Mouse (Mus musculus): Measurements from ENCODE around the gene 1700029H14Rik. TPM values are rescaled to one million over a fixed set of nuclear protein-coding genes. Genes with fewer than 3 reads are reported as not detected.
A peak's percentile ranks its signal among the peaks of the same experiment; 100 is the strongest.

The 1700029H14Rik gene
- polyA plus RNA-seq, 1 experiment from 2014 or later, result not detected

- Histone ChIP-seq H3K4me2 (no peak overlapping the region), H3K36me3 (ENCODE audit: insufficient read depth) (peaks cover 32% of the 10 kb centered on the region; the same call in 1 of the 2 replicates), H3K4me3 (ENCODE audit: low read depth, low read length) (no peak overlapping the region), H3K27ac (ENCODE audit: low read depth) (no peak overlapping the region), H3K27me3 (ENCODE audit: insufficient read depth, low read length) (no peaks in the 10 kb centered on the region), H3K4me1 (ENCODE audit: insufficient read depth) (no peaks in the 10 kb centered on the region), H3K9ac (no peak overlapping the region), H3K9me3 (ENCODE audit: low read depth, low read length) (no peaks in the 10 kb centered on the region)
- ATAC-seq (ENCODE audit: insufficient read depth) (no peak), DNase-seq (no peak)
- WGBS, result 60% methylated on average over 6 of the region's 6 CpGs
- no peak for TF ChIP-seq CTCF (IDR thresholded peaks at IDR 0.05; ENCODE audit: low read depth)
Observed at GRCm38 (mm10) chr8:13589071-13589470, 26.8 kb upstream of the 1700029H14Rik start.

GRCm38 (mm10) chr8:13584652-13585051 lies 22.4 kb upstream of the 1700029H14Rik start:
- 55% methylated on average over 8 of the region's 8 CpGs for WGBS
- H3K9me3 ChIP-seq (ENCODE audit: low read depth, low read length), result no peaks in the 10 kb centered on the region
- no peak for TF ChIP-seq CTCF (IDR thresholded peaks at IDR 0.05; ENCODE audit: low read depth)
- H3K36me3 ChIP-seq (ENCODE audit: insufficient read depth), result peaks cover 59% of the 10 kb centered on the region
- DNase-seq, result peak; percentile 59
- H3K27me3 ChIP-seq (ENCODE audit: insufficient read depth, low read length), result no peaks in the 10 kb centered on the region
- ATAC-seq (ENCODE audit: insufficient read depth), result peak; percentile 66; the same call in 1 of the 2 replicates
- H3K4me2 ChIP-seq, result no peak overlapping the region
- H3K9ac ChIP-seq, result no peak overlapping the region
- no peak overlapping the region for H3K27ac ChIP-seq (ENCODE audit: low read depth)
- no peaks in the 10 kb centered on the region for H3K4me1 ChIP-seq (ENCODE audit: insufficient read depth)
- no peak overlapping the region for H3K4me3 ChIP-seq (ENCODE audit: low read depth, low read length)

GRCm38 (mm10) chr8:13577869-13578268 lies 15.6 kb upstream of the 1700029H14Rik start:
- H3K27ac ChIP-seq (ENCODE audit: low read depth), result no peak overlapping the region

GRCm38 (mm10) chr8:13571999-13572398 lies 9.7 kb upstream of the 1700029H14Rik start:
- no peak overlapping the region for H3K4me2 ChIP-seq
- H3K27me3 ChIP-seq (ENCODE audit: insufficient read depth, low read length), result no peaks in the 10 kb centered on the region
- DNase-seq (no peak), ATAC-seq (ENCODE audit: insufficient read depth) (no peak)
- H3K9me3 ChIP-seq (ENCODE audit: low read depth, low read length), result no peaks in the 10 kb centered on the region
- no peak overlapping the region for H3K4me3 ChIP-seq (ENCODE audit: low read depth, low read length)
- no peak overlapping the region for H3K27ac ChIP-seq (ENCODE audit: low read depth)
- no peak for TF ChIP-seq CTCF (IDR thresholded peaks at IDR 0.05; ENCODE audit: low read depth)
- H3K9ac ChIP-seq, result no peak overlapping the region
- H3K36me3 ChIP-seq (ENCODE audit: insufficient read depth), result peaks cover 50% of the 10 kb centered on the region
- H3K4me1 ChIP-seq (ENCODE audit: insufficient read depth), result no peaks in the 10 kb centered on the region
- WGBS, result 88% methylated on average over 11 of the region's 11 CpGs

More at GRCm38 (mm10) chr8:13577869-13578268, 15.6 kb upstream of the 1700029H14Rik start:
- no peak overlapping the region for H3K9ac ChIP-seq
- no peaks in the 10 kb centered on the region for H3K9me3 ChIP-seq (ENCODE audit: low read depth, low read length)
- no peaks in the 10 kb centered on the region for H3K27me3 ChIP-seq (ENCODE audit: insufficient read depth, low read length)
- H3K36me3 ChIP-seq (ENCODE audit: insufficient read depth), result peaks cover 71% of the 10 kb centered on the region
- no peak for TF ChIP-seq CTCF (IDR thresholded peaks at IDR 0.05; ENCODE audit: low read depth)
- DNase-seq (no peak), ATAC-seq (ENCODE audit: insufficient read depth) (no peak)
- H3K4me1 ChIP-seq (ENCODE audit: insufficient read depth), result no peaks in the 10 kb centered on the region
- no peak overlapping the region for H3K4me2 ChIP-seq
- WGBS, result 86% methylated on average over 6 of the region's 6 CpGs
- no peak overlapping the region for H3K4me3 ChIP-seq (ENCODE audit: low read depth, low read length)

GRCm38 (mm10) chr8:13557526-13557925 lies 4.7 kb downstream of the 1700029H14Rik start:
- no peak for TF ChIP-seq CTCF (IDR thresholded peaks at IDR 0.05; ENCODE audit: low read depth)
- no peak for ATAC-seq (ENCODE audit: insufficient read depth)
- Histone ChIP-seq H3K9ac (no peak overlapping the region), H3K4me2 (no peak overlapping the region), H3K9me3 (ENCODE audit: low read depth, low read length) (no peaks in the 10 kb centered on the region), H3K27me3 (ENCODE audit: insufficient read depth, low read length) (no peaks in the 10 kb centered on the region), H3K4me3 (ENCODE audit: low read depth, low read length) (no peak overlapping the region), H3K4me1 (ENCODE audit: insufficient read depth) (no peaks in the 10 kb centered on the region), H3K27ac (ENCODE audit: low read depth) (no peak overlapping the region), H3K36me3 (ENCODE audit: insufficient read depth) (no peaks in the 10 kb centered on the region)
- 48% methylated on average over 2 of the region's 2 CpGs for WGBS
- DNase-seq, result no peak

- Histone ChIP-seq H3K27me3 (ENCODE audit: insufficient read depth, low read length) (no peaks in the 10 kb centered on the region), H3K9me3 (ENCODE audit: low read depth, low read length) (no peaks in the 10 kb centered on the region), H3K4me1 (ENCODE audit: insufficient read depth) (no peaks in the 10 kb centered on the region), H3K27ac (ENCODE audit: low read depth) (no peak overlapping the region), H3K9ac (no peak overlapping the region), H3K4me2 (no peak overlapping the region), H3K36me3 (ENCODE audit: insufficient read depth) (no peaks in the 10 kb centered on the region), H3K4me3 (ENCODE audit: low read depth, low read length) (no peak overlapping the region)
- DNase-seq (no peak), ATAC-seq (ENCODE audit: insufficient read depth) (no peak; the same call in 1 of the 2 replicates)
- WGBS, result 92% methylated on average over 6 of the region's 6 CpGs
- no peak for TF ChIP-seq CTCF (IDR thresholded peaks at IDR 0.05; ENCODE audit: low read depth)
Observed at GRCm38 (mm10) chr8:13551574-13551830, 10.8 kb downstream of the 1700029H14Rik start.

GRCm38 (mm10) chr8:13550718-13551573 lies 11.3 kb downstream of the 1700029H14Rik start:
- DNase-seq (peak; percentile 97), ATAC-seq (ENCODE audit: insufficient read depth) (peak; percentile 91)
- 51% methylated on average over 9 of the region's 9 CpGs for WGBS
- Histone ChIP-seq H3K9me3 (ENCODE audit: low read depth, low read length) (no peaks in the 10 kb centered on the region), H3K4me1 (ENCODE audit: insufficient read depth) (no peaks in the 10 kb centered on the region), H3K4me2 (no peak overlapping the region), H3K27ac (ENCODE audit: low read depth) (no peak overlapping the region), H3K4me3 (ENCODE audit: low read depth, low read length) (no peak overlapping the region), H3K27me3 (ENCODE audit: insufficient read depth, low read length) (no peaks in the 10 kb centered on the region), H3K36me3 (ENCODE audit: insufficient read depth) (no peaks in the 10 kb centered on the region), H3K9ac (no peak overlapping the region)
- TF ChIP-seq CTCF (IDR thresholded peaks at IDR 0.05; ENCODE audit: low read depth), result peak; percentile 95

All from lung, embryonic 14.5 days (tissue).